ENCODE assay signal across 1 mouse cellular context in the genomic region with DNA sequence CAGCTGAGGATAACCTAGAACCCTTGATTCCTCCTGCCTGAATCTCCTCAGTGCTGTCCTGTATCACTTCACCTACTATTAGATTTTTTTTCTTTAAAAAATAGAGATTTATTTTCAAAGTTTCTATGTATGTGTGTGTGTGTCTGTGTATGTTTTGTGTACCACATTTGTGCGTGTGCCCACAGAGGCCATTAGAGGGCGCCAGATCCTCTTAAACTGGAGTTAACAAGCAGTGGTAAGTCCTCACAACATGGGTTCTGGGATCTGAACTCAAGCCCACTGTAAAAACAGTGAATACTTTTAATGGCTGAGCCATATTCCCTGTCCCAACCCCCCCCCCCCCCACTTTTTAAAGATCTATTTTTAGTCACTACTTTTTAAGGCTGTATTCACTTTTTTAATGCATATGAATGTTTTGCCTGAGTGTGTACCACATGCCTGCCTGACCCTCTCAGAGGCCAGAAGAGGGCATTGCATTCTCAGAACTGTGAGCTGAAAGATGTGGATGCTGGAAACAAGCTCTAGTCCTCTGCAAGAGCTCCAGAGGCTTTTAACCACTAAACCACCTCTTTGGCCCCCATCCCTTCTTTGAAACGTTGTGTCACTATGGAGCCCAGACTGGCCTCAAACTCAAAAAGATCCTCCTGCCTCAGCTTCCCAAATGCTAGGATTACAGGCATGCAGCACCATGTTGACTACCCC.
TF ChIP-seq lines count a peak whose summit lies in the region.

No protein-coding gene starts in this region.

TF ChIP-seq in MEL, 35 proteins besides CTCF, POLR2A, EP300 and RAD21:
- TF ChIP-seq E2F4 (IDR thresholded peaks at IDR 0.05; ENCODE audit: borderline replicate concordance, low read depth, low read length) (no peak), MXI1 (IDR thresholded peaks at IDR 0.05; ENCODE audit: low read depth, low read length) (no peak), SIN3A (IDR thresholded peaks at IDR 0.05; ENCODE audit: low read length) (no peak), TBP (IDR thresholded peaks at IDR 0.05; ENCODE audit: low read depth, low read length) (no peak), ELF1 (IDR thresholded peaks at IDR 0.05; ENCODE audit: low read depth, low read length) (no peak)
